Mouse (Mus musculus) brain, embryonic 14.5 days (tissue): ENCODE data around the gene Prkci.

Experiments used
- CTCF ChIP-seq: fragments of 200-500 bp; IDR thresholded peaks from 2 replicates; pipeline ENCODE4 v1.5.1; 2012; ENCODE audit warnings: inconsistent platforms, mild to moderate bottlenecking, moderate library complexity, borderline replicate concordance; ENCODE audit not compliant: insufficient read depth, insufficient read length; ENCODE audit errors: extremely low read depth
- POLR2A ChIP-seq: fragments of 200-500 bp; IDR thresholded peaks from 2 replicates; pipeline ENCODE4 v1.6.1; 2012; ENCODE audit warnings: mild to moderate bottlenecking, inconsistent platforms, borderline replicate concordance; ENCODE audit not compliant: poor library complexity, insufficient read depth, insufficient read length, severe bottlenecking; ENCODE audit errors: extremely low read depth

GRCm38 (mm10) chr3:30992161-30992560 lies 3.4 kb upstream of the Prkci start:
- TF ChIP-seq CTCF (no peak), POLR2A (no peak)
